Mouse (Mus musculus) embryonic fibroblast, embryonic 13.5 days (primary cell): ENCODE data around the gene Fbxo3. TPM values are rescaled to one million over a fixed set of nuclear protein-coding genes. Genes with fewer than 3 reads are reported as not detected.
"Not testable (repeated sequence)": the region's sequence is repeated elsewhere in the genome, so short reads cannot be mapped to it uniquely, and the experiment has no call there.

ENCODE experiments used
- H3K27ac ChIP-seq: 2 replicates; pipeline ENCODE4 v1.5.1; 2012; ENCODE audit warnings: low read length, control low read depth, inconsistent platforms; ENCODE audit not compliant: insufficient read depth
- H3K4me1 ChIP-seq: 2 replicates; pipeline ENCODE4 v1.6.1; 2011; ENCODE audit warnings: low read length; ENCODE audit not compliant: control insufficient read depth, insufficient read depth
- H3K4me3 ChIP-seq: 2 replicates; pipeline ENCODE4 v1.5.1; 2011; ENCODE audit warnings: mild to moderate bottlenecking, control low read depth, low read length; ENCODE audit not compliant: insufficient read depth
- CTCF ChIP-seq: IDR thresholded peaks from 2 replicates; pipeline ENCODE4 v1.5.1; 2011; ENCODE audit warnings: mild to moderate bottlenecking, control low read depth, low read length, moderate library complexity, borderline replicate concordance; ENCODE audit not compliant: insufficient read depth
- polyA plus RNA-seq: library from polyadenylated mRNA; stranded (reverse); fragments of >200 nt; gene quantifications from 2 replicates; pipeline ENCODE4 v1.2.4, GENCODE M21; 2011; ENCODE audit warnings: low read depth; ENCODE audit not compliant: missing spikeins, insufficient read length

Gene Fbxo3
- polyA plus RNA-seq, 1 experiment, result 43.5 TPM

DNA sequence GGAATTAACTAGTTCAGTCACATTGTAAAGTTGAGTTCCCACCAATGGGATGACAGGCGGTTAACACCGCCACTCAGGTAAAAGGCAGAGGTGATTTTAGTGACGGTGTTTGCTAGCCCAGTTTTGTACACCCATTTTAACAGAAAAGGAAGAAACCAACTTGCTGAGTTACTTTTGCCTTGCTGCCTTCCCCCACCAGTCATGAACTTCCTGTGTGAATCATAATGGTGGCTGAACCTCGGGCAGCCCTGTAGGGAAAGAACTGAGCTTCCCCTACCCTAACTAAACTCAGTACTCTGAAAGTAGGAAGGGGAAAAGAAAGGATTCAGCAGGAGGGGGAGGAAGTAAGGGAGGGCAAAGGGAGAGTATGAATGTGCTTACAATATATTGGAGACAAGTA lies 82.5 kb downstream of the Fbxo3 start:
- no peak overlapping the region for H3K4me3 ChIP-seq
- no peak for TF ChIP-seq CTCF
- H3K27ac ChIP-seq, result peak overlapping the region; percentile 35
- H3K4me1 ChIP-seq, result peaks cover 6% of the 10 kb centered on the region; the same call in 1 of the 2 replicates

DNA sequence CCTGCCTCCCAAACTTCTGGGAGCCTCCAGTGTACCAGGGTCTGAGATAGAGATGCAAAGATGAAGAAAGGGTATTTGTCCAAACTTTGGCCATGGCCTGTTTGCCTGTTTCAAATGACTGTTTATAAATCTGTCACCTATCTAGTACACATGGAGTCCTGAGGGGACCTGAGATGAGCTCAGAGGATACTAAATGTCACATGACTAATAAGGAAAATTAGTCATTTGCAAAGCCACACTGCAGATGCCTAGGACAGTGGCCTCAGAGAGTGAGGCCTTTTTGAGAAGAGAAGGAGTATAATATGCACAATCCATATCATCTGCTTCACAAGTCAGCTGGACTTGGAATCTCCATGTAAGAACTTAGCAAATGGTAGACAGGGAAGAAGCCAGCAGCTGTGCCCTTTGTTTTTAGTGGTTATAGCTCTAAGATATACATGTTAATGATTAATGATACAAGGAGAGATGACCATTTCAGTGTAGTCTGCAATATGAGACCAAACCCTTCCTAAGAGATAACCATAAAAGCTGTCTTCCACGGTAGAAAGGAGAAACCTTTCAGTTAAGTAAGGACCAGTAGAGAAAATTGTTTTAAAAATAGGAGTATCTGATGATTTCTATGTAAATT lies 83.8 kb downstream of the Fbxo3 start:
- not testable (repeated sequence) for H3K4me1 ChIP-seq, H3K27ac ChIP-seq, H3K4me3 ChIP-seq

Other genes starting within 250 kb of the Fbxo3 start
- gene Caprin1, start 230.1 kb upstream of the Fbxo3 start, polyA plus RNA-seq, result 463 and 498 TPM in 2 replicates
- gene Lmo2, start 69.7 kb upstream of the Fbxo3 start, polyA plus RNA-seq, result 0.84 TPM in 1 of 2 replicates, not detected in the other
- not detected in 2 replicates for gene 4931422A03Rik, start 640 bp downstream of the Fbxo3 start, polyA plus RNA-seq
- not detected in 2 replicates for gene Gm10912, start 38.1 kb downstream of the Fbxo3 start, polyA plus RNA-seq
- not detected in 2 replicates for gene Gm10799, start 40.8 kb downstream of the Fbxo3 start, polyA plus RNA-seq
- 3.4 and 3.5 TPM in 2 replicates for gene Cd59b, start 42.1 kb downstream of the Fbxo3 start, polyA plus RNA-seq
- 52.5 and 67.1 TPM in 2 replicates for gene Cd59a, start 68.1 kb downstream of the Fbxo3 start, polyA plus RNA-seq
- gene A930018P22Rik, start 95.0 kb downstream of the Fbxo3 start, polyA plus RNA-seq, result not detected in 2 replicates